Mouse (Mus musculus) embryo, embryonic 11 days (tissue): ENCODE data around the gene Spout1.

Source experiments
- DNase-seq: peaks from one replicate; pipeline ENCODE4 v3.0.0-alpha.2; 2015

The Spout1 gene

GRCm38 (mm10) chr2:30124472-30125274, 53.6 kb downstream of the Spout1 start, which contains the start of gene Zer1:
Zer1 (minus strand) TSS chr2:30124585.
- peak; percentile 96 for DNase-seq

DNA sequence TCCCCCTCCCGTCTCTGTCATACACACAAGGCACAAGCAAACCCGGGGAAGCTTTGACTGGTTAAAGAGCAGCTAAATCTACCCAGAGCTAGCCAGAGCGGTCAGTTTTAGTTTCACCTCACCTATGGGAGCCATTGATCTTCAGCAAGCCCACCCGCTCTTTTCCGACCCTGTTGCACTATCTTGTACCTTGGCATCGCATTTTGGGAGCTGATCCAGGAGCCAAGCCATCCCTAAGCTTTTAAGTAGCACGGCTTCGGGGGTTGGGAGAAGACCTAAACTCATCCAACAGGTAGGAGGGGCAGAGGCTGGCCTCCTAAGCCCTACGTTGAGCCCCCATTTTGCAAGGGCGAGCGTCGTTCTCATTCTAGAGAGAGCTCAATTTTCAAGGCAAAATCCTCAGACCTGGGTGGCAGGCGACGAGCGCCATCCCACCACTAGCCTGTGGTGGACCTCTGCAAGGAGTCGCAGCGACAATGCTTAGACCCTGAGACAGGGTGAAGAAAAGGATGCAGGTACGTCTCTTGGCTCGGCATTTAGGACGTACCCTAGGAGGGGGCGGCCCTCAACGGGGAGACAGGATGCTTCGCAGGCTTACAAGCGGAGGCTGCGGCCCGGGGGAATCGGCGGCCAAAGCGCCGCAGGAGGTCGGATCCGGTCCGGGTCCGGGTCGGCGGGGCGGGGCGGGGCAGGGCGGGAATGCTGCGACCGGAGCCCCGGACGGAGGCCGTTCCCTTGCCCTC, 54.4 kb downstream of the Spout1 start:
- DNase-seq: no peak
